Mouse (Mus musculus) right cerebral cortex, adult 2 months (tissue): Measurements from ENCODE around the gene Tmem138.
"Not testable (repeated sequence)": the region's sequence is repeated elsewhere in the genome, so short reads cannot be mapped to it uniquely, and the experiment has no call there.

Source experiments
- DNase-seq, 2 experiments: peaks; one replicate each; pipeline ENCODE4 v3.0.0; 2021 to 2022; ENCODE audit warnings: low spot score in 2 of 2

Gene Tmem138

DNA sequence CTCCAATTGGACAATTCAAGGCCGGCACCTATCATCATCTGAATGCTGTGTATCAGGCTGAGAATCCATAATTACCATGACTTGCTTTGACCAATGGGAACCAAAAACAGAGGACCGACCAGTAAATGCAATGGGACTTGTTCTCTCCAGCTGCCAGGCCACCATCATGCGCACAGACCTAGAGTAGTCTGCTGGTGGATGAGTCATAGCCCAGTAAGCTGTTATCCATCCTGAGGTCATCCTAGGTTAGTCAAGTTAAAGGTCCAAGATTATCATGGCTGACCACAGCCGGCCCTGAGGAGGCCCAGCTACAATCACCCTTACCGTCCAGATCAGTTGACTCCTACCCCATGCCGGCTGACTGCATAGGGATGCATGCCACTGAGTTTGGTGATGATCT is 7.5 kb downstream of the Tmem138 start:
- DNase-seq: no peak

DNA sequence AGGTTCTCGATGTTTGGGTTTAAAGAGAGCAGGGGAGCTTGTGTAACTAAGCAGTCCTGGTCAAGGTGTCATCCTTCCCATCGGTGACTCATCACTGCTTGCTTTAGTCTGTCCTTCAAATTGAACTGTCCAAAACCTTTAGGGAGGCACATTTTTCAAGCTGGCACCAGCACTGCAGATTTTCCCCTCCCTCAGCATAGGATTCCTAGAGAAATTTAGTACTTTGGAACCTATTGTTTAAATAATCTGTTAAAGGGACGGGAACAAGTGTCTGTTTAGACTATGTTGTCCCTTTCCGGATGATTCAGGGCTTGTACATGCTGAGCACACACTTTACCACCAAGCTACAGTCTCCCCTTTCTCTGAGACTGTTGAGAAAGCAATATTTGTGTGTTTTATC is 11.9 kb downstream of the Tmem138 start:
- DNase-seq: no peak

DNA sequence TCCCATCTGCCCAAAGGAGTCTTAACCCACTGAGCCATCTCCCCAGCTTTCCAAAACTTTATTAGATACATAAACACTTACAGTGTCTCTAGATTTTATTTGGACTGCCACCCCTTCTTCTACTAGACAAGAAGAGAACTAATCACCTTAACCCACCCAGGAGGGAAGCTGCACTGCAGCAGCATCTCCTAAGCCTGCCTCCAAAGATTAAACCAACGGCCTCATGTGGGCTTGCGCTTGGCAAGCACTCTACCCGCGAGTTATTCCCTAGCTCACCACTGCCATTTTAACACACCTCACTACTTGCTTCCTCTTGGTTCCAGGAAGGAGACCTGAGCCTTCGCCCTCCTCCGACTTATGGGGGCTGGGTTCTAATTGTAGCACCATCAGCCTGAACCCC is 12.9 kb downstream of the Tmem138 start:
- no peak for DNase-seq

DNA sequence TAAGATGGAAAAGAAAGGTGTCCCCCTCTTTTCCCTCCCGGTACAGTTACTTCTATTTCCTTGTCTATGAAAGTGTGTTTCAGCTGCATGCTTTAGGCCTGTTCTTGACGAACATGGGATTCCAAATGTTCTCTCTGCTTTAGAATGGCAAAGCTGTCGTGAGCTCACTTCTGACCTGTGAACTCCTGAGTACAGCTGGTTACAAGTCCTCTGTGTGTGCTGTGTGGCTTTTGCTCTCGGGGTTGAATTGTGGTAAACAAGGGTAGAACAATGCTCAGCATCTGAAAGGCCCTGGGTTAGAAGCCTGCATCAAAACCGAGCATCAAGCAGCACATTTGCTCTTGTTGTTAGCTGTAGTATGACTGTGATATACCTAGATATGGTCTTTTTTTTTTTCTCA is 14.8 kb downstream of the Tmem138 start:
- DNase-seq: no peak

DNA sequence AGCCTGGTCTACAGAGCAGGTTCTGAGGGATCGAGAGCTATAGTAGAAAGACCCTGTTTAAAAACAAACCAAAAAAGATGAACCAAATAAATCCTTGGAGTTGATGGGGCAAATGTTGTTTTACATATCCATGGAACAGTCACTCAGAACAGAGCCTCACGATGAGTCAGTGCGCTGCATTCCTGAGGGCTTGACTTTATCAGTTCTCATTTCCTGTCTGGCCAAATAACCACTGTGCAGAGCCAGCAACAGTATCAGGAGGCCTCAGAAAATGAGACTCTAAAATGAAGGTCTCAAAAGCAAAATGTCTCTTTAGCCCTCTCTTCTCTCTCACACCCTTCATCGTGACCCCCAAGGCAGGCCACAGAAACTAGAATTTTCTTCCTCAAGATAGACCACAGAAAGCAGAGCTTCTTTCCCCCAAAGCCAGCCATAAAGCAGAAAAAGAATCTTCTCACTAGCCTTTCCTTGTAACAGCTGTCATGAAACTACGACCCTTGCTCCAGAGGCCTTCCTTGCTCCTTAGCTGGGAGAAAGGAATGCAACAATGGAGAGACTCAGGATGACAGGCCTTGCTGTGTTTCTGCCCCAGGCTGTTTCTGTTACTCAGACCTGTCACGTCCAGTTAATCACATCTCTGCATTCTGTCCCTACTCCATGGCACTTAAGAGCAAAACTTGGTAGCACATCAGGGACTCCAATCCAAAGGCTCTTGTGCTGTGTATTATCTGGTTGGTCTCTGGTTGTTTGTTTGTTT is 15.4 kb downstream of the Tmem138 start:
- DNase-seq: no peak

DNA sequence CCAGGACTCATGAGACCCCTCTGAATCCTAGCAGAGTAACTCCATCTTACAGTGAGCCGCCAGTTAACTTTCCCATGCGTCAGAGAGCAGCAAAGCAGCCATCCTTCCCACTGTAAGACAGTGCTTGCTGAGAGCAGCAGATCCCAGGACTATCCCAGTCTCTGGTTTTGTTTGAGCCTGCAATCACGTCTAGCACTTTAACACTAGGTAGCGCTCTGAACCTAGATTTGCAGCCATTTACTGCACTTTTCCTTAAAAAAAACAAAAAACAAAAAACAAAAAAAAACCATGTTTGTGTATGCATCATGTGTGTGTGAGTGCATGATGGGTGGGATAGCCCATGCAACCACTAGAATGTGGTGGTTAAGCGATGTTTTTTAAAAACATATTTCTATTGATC is 17.1 kb downstream of the Tmem138 start:
- DNase-seq: no peak

DNA sequence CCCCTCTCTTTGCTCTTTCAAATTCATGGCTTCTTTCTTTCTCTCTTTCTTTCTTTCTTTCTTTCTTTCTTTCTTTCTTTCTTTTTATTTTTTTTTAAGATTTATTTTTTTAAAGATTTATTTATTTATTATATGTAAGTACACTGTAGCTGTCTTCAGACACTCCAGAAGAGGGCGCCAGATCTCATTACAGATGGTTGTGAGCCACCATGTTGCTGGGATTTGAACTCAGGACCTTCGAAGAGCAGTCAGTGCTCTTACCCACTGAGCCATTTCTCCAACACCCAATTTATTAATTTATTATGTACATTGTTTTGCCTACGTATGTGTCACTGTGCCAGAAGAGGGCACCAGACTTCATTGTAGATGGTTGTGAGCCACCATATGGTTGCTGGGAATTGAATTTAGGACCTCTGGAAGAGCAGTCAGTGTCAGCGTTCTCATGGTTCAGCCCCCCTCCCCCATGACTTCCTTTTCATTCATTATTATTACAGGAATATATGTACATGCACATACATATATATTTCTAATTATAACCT is 19.3 kb downstream of the Tmem138 start:
- not testable (repeated sequence) for DNase-seq

DNA sequence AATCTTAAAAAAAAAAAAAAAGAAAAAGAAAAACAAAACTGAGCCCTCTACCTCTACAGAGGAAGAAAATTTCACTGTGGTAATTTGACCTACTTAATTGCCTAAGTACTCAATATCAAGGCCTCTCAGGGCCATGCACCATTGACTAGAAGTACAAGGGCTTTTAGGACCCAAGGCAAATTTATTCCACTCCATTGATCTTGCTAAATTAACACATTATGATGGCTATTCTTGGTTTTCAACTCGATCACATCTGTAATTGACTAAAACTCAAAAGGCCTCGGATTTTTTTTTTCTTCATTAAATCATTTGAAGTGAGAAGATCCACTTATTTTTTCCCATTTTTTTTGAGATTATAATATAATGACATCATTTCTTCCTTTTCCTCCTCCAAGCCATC is 19.7 kb downstream of the Tmem138 start:
- no peak for DNase-seq

DNA sequence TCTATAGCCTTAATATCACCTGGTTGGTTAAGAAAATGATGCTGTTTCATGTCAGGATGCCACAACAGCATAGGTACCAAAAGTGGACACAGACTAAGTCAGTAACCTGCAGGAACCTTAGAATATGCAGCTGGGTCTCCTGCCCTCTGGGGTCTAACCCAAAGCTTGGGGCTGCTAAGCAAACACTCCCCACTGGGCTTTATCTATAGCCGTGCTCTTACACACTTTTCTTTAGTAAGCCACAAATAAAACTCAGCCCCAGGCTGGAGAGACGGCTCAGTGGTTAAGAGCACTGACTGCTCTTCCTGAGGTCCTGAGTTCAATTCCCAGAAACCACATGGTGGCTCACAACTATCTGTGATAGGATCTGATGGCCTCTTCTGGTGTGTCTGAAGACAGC is 20.2 kb downstream of the Tmem138 start:
- DNase-seq: no peak

DNA sequence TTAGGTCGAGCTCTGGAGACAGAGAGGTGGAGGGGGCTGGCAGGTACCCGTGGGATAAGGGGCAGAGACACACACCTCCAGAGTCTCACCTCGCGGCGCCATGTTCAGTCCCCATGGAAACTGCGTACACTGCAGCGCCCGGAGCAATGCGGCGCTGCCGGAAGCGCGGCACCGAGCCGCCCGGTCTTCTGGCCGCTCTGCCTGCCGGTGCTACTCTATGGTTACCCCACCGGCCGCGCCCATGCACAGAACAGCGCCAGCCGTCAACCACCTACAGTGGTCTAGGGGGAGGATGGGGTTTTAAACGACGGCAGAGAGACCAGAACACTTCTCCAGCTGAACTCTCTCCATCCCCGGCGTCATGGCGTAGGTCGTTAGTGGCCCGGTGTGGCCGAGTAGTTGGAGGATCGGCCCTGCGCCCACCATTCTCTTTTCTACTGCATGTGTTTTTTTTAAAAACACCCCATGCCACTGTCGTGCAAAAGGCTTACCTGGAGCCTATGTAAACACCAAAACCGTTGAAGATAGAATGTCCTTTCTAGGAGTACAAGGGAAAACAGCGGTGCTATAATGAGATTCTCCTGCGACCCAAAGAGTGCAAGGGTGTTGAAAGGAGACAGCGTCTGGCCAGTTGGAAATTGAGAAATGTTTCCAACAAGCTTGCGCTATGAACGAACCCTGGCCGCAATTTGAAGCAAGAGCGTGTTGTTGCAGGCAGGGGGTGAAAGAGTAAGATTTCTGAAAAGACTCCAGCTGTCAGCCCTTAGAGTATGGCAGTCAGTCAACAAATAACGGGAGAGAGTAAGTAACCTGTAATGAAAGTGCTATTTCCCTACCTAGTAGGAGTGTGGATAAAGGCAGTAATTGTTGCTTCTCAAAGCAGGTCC is 21.3 kb downstream of the Tmem138 start, which contains the start of gene Tmem216:
Tmem216 (minus strand) TSS at position 615 of the 887 bp plus-strand sequence.
- peak; percentile 80 to 88 for DNase-seq

DNA sequence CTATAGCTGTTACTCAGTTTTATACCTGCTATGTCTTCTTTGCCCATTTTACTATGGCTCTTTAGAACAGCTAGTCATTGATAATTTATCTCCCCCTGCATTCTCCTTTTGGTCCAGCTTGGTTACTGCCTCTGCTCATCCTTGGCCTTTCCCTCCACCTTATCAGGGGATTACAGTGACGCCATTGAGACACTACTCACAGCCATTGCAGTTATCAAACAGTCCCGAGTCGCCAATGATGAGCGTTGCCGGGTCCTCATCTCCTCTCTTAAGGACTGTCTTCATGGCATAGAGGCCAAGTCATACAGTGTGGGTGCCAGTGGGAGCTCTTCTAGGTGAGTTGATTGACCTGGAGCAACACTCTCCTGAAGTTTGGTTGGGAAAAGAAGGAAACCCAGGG is 37.7 kb downstream of the Tmem138 start:
- no peak for DNase-seq

DNA sequence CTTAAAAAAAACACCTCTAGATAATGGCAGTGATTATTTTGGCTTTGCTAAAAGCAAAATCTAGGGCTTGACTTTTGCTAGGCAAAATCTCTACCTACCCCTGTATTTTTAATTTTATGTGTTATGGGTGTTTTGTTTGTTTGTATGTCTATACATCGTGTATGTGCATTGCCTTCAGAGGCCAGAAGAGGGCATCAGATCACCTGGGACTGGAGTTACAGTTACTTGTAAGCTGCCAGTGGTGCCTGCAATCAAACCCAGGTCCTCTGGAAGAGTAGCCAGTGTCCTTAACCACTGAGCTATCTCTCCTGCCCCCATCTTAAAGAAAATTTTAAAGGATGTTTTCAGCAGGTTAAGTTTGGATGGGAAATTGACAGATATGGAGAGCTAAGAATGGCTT is 47.1 kb downstream of the Tmem138 start:
- DNase-seq: no peak

DNA sequence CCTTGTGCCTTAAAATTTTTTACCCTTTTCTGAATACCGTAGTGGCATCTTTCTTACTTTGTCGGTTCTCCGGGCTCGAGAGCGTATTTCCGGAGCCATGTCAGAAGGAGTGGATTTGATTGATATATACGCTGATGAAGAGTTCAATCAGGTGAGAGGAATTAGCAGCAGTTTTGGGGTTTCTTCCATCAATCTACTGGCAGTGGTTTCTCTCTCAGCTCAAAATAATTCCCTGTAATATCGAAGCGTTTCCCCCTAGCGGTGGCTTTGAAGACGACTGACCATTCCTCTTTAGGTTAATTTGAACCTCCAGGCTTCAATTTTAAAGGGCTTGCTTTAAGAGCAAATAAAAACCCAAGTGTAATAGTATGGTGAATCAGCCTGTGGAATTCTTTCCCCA is 51.3 kb downstream of the Tmem138 start, which contains the start of gene Sdhaf2:
Sdhaf2 (minus strand) TSS at position 233 of the 400 bp plus-strand sequence.
- DNase-seq: peak; percentile 49 to 50

DNA sequence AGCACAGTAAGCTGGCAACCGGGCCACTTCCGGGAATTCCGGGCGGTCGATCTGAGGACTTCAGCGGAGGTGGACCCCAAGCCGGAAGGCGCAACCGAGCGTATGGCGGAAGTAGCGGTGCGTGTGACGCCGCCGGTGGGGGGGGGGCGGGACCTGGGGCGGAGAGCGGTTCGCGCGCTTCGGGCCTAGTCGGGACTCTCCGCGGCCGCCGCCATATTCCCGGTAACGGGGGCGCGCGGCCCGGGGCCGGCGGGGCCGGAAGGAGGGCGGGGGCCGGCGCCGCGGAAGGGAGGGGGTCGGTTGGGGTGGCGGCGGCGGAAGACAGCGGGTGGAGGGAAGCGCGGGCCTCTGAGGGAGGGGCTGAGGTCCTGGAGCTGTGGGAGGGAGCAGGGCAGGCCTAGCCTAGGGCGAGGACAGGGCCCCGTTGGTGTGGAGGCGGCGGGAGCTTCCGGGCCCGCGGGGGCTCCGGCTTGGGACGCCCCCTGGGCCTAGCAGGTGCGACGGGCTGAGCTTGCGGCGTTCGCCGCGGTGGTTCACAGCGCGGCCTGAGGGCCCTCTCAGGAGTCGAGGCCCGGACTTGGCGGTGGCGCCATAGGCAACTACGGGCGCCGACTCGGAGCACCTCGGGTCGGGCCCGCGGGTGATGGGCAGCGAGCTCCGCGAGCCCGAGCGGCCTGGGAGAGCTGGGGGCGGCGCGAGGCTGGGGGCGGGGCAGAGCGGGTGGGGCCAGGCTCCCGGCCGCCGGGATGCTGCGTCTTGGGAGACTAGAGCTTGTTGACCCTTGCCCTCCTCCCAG is 51.9 kb downstream of the Tmem138 start, which contains the start of gene Cpsf7:
Cpsf7 (plus strand) TSS at position 161 of the 796 bp plus-strand sequence.
- peak; percentile 87 to 89 for DNase-seq

DNA sequence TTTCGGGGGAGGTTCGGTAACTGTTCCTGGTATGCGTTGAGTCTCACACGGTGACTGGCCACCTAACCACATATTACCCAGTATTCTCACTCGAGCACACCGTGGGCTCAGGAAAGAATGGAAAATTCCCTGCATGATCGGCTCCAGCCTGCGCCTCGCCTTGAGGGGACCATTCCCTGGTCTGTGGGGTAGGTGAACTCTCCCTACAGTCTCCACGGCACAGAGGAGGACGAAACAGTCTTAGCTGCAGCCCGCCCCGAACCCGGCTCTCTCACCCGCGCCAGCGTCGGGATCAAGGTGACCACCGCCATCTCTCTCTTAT is 52.4 kb downstream of the Tmem138 start:
- DNase-seq: no peak

DNA sequence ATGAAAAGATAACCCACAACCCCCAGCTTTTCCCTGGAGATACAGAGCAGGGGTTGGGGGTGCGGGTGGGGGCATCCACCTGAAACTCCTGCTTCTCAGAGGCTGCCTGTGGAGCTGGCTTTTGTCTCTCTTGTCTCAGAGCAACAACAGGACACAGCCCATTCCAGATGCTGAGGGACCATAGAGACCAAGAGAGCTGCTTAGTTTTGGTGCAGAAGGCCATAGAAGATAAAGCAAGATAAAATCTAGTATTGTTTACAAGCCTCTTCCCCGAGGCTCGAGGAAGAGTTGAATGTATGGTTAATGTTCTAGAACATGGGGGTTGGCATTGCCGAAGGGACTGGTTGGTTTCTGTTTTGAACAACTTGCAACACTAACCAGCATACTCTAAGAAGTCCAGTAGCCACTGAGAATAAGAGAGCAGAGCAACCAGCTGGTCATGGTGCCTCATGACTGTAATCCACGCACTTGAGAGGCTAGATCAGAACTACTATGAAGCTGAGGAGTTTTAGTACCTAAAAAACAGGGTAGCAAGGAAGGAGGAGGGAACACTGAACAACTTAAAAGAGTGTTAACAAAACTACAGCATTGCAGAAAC is 53.6 kb downstream of the Tmem138 start:
- no peak for DNase-seq

DNA sequence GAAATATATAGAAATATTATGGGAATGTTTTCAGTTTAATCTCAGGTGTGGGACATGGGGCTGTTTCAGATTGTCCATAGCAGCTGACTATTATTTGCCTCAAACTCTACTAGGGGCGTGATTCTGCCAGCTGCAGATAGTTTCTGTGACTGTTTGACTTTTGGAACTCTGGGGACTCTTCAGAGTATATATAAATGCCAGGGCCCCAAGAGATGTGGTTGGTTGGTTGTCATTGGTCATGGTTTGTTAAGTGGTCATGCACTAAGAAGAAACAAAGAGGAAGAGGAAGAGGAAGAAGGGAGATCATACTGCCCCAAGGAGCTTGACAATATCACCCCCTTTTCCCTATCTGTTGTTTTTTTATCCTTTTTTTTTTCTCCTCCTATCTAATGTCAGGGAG is 55.2 kb downstream of the Tmem138 start:
- no peak for DNase-seq
